Mouse (Mus musculus) embryonic facial prominence, embryonic 10.5 days (tissue): ENCODE measurements around the gene Emc6. TPM values are rescaled to one million over a fixed set of nuclear protein-coding genes. Genes with fewer than 3 reads are reported as not detected.

Experiments
- DNase-seq: peaks from one replicate; pipeline ENCODE4 v3.0.0-alpha.2; 2017; ENCODE audit warnings: low spot score
- H3K27ac ChIP-seq: fragments of 300-500 bp; sonication (generic); replicated peaks from 2 replicates; pipeline ENCODE4 v1.5.1; 2016; ENCODE audit warnings: mild to moderate bottlenecking
- H3K27me3 ChIP-seq: fragments of 300-500 bp; sonication (generic); replicated peaks from 2 replicates; pipeline ENCODE4 v1.6.1; 2016; ENCODE audit warnings: low read depth, mild to moderate bottlenecking; ENCODE audit not compliant: poor library complexity, severe bottlenecking
- H3K36me3 ChIP-seq: fragments of 300-500 bp; sonication (generic); replicated peaks from 2 replicates; pipeline ENCODE4 v1.6.1; 2016; ENCODE audit warnings: mild to moderate bottlenecking, moderate library complexity
- H3K4me1 ChIP-seq: fragments of 300-500 bp; sonication (generic); 2 replicates; pipeline ENCODE4 v1.6.1; 2016
- H3K4me3 ChIP-seq: fragments of 300-500 bp; sonication (generic); 2 replicates; pipeline ENCODE4 v1.5.1; 2016; ENCODE audit warnings: mild to moderate bottlenecking, moderate library complexity
- H3K9me3 ChIP-seq: fragments of 300-500 bp; sonication (generic); 2 replicates; pipeline ENCODE4 v1.6.1; 2016; ENCODE audit warnings: mild to moderate bottlenecking
- WGBS: fragments of 180-500 bp; shearing (Covaris S2); methylation state at CpG from one replicate; pipeline ENCODE4 v1.1.7; 2016; 5-methylcytosine and 5-hydroxymethylcytosine counted together
- polyA plus RNA-seq: library from polyadenylated mRNA; unstranded; fragments of >200 nt; fragmentation: Nextera tagmentation; extraction: Ambion mirVana; gene quantifications from 2 replicates; pipeline ENCODE4 v1.2.1, GENCODE M21; 2016

Gene Emc6
- polyA plus RNA-seq, 1 experiment from 2014 or later = 123 TPM

DNA sequence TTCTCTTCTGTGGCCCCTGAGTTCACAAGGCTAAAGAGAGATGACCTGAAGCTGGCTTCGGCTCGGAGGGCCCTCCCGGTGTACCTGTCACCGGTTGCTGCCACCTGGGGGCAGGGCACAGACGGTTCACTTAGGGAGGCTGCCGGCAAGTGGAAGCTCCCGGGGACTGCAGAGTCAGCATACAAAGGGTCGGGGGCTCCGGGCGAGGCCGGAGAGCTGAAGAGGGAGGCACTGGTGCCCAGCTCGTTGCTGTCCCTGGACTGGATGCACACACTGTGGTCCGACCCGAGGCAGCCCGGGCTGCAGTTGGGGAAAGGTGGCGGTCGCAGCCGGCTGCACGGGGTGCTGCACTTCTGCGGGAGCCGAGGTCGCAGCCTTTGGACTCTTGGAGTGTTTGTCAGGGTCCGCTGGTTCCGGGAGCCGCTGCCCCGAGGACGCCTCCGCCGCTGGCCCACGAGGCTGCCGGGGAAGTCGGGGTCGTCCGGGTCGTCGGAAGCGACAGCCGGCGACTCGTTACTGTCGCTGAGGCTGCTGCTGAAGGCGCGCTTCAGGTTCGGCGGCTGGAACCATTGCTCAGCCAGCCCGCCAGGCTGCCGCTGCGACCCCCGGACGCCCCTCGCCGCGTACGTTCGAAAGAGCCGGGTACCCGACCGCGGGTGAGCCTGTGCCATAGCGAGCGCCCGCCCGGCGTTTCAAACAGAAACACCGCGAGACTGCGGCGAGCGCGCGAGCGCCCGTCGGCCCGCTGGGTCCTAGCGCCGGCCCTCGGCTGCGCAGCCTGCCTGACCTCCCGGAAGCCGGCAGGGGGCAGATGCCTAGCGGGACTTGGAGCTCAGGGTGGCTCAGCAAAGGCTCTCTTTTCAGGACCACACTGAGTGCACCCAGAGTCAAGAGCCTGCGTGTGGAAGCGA, 39.0 kb downstream of the Emc6 start, which contains the start of gene Haspin:
Haspin (minus strand) TSS at position 704 of the 911 bp plus-strand sequence.
- Histone ChIP-seq H3K4me1 (peaks cover 38% of the 10 kb centered on the region), H3K27me3 (no peaks in the 10 kb centered on the region), H3K27ac (peak within 1 kb of the TSS; percentile 92), H3K36me3 (peaks cover 41% of the 10 kb centered on the region), H3K4me3 (peak within 1 kb of the TSS; percentile 85), H3K9me3 (peaks cover 18% of the 10 kb centered on the region; the same call in 1 of the 2 replicates)
- peak; percentile 96 for DNase-seq
- under 1% methylated on average over 84 of the region's 84 CpGs for WGBS

DNA sequence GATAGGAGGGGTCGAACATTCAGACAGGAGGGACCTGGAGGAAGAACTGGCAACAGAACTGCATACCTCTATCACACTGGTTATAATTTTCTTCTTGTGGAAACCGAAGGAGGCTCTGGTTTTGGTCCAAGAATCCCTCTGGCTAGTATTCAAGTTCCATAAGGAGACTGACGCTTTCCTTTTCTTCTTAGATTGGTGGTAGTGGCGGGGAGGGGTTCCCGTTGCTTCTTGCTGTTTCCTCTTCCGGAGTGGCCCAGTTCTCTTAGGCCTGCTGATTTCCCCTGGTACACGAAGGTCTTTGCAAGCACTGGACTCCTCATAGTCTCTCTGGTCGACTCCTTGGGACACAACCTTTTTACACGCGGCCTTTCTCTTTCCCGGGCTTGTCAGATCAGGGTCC, 39.7 kb downstream of the Emc6 start:
- Histone ChIP-seq H3K27ac (peak overlapping the region; percentile 92; the same call in 1 of the 2 replicates), H3K4me3 (peak overlapping the region; percentile 85), H3K27me3 (no peaks in the 10 kb centered on the region), H3K36me3 (peaks cover 48% of the 10 kb centered on the region), H3K9me3 (peaks cover 24% of the 10 kb centered on the region; the same call in 1 of the 2 replicates), H3K4me1 (peaks cover 38% of the 10 kb centered on the region)
- WGBS = 49% methylated on average over 11 of the region's 11 CpGs
- DNase-seq = no peak

DNA sequence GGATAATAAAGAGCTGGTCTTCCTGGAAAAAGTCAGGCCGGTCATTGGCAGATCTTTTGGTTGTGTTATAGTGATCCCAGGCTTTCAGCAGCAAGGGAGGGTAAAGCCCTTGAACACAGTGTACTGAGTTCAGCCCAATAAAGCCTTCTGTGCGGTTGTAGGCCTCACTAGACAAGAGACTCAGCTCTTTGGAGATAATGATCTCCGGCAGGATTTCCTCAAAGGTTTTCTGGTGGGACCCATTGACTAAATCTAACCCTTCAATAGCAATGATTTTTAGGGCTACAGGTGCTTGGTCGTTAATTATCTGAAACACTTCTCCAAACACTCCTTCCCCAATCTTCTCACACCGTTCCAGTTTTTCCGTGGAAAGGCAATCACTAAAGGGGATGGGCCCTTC, 40.2 kb downstream of the Emc6 start:
- 93% methylated on average over 6 of the region's 6 CpGs for WGBS
- Histone ChIP-seq H3K36me3 (peaks cover 53% of the 10 kb centered on the region), H3K27ac (no peak overlapping the region), H3K27me3 (no peaks in the 10 kb centered on the region), H3K4me3 (peak overlapping the region; percentile 85), H3K9me3 (peaks cover 24% of the 10 kb centered on the region; the same call in 1 of the 2 replicates), H3K4me1 (peaks cover 38% of the 10 kb centered on the region)
- no peak for DNase-seq

DNA sequence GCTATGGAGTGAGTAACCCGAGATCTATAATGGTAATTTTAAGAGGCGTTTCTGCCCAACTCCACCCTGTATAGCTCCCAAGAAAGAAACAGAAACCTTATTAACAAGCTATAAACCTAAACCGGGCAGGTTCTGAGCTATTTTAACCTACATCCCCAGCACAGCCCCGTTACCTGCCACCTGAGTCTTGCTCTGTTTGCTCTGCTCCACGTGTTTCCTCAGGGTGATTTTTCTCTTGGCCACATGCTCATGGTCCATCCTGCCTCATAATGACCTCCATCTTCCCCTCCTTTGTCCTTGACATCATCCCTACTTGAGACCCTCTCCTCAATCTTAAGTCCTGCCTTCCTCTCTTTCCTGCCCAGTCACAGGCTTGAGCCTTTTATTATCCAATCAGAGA, 42.6 kb downstream of the Emc6 start:
- Histone ChIP-seq H3K9me3 (peaks cover 24% of the 10 kb centered on the region; the same call in 1 of the 2 replicates), H3K4me3 (peak overlapping the region; percentile 85)

DNA sequence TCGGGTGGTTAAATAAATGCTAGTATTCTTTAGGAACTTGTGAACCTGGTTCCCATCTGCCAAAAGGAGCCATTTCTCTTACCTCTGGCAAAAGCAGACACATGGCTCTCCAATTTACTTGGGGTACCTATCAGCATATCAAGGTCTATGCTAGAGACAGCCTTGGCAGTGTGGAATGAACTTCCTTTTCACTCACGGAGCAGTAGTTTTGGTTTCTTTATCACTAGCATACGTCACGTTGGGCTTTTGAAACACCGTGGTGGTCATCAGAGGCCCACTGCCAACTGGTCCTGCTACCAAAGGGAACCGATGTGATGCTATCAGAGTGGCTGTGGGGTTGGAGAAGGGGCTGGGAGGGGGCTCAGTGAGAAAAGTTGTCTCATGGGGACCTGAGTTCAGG, 43.8 kb downstream of the Emc6 start:
- Histone ChIP-seq H3K36me3 (peaks cover 89% of the 10 kb centered on the region), H3K4me1 (peaks cover 33% of the 10 kb centered on the region), H3K27me3 (no peaks in the 10 kb centered on the region), H3K9me3 (peaks cover 24% of the 10 kb centered on the region; the same call in 1 of the 2 replicates), H3K4me3 (no peak overlapping the region), H3K27ac (no peak overlapping the region)
- DNase-seq = no peak
- WGBS = 97% methylated on average over 6 of the region's 6 CpGs

More for the DNA sequence above, 42.6 kb downstream of the Emc6 start:
- Histone ChIP-seq H3K27ac (no peak overlapping the region), H3K4me1 (peaks cover 38% of the 10 kb centered on the region), H3K27me3 (no peaks in the 10 kb centered on the region), H3K36me3 (peaks cover 77% of the 10 kb centered on the region)
- WGBS = 94% methylated on average over 5 of the region's 5 CpGs
- no peak for DNase-seq

DNA sequence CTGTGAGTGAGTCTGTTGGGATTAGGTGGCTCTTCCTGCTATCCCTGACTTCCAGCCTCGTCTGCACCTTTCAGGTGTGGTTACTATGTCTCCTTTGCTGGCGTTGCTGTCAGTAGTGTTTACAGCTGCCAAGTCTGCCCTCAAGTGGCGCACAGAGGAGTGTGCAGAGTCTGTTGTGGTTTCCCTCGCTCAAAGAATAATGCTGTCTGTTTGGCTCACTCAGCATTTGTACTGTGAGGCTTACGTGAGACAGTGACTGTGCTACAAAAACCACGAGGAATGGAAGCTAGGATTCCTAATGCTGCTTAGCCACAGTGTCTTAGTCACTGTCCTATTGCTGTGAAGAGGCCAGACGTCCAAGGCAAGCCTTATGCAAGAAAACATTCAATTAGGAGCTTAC, 45.8 kb downstream of the Emc6 start:
- peaks cover 16% of the 10 kb centered on the region for H3K4me1 ChIP-seq
- no peak for DNase-seq
- H3K9me3 ChIP-seq = peaks cover 20% of the 10 kb centered on the region; the same call in 1 of the 2 replicates
- H3K27ac ChIP-seq = no peak overlapping the region
- no peak overlapping the region for H3K4me3 ChIP-seq
- H3K36me3 ChIP-seq = peaks cover 99% of the 10 kb centered on the region
- no peaks in the 10 kb centered on the region for H3K27me3 ChIP-seq
- WGBS = 87% methylated on average over 7 of the region's 7 CpGs

DNA sequence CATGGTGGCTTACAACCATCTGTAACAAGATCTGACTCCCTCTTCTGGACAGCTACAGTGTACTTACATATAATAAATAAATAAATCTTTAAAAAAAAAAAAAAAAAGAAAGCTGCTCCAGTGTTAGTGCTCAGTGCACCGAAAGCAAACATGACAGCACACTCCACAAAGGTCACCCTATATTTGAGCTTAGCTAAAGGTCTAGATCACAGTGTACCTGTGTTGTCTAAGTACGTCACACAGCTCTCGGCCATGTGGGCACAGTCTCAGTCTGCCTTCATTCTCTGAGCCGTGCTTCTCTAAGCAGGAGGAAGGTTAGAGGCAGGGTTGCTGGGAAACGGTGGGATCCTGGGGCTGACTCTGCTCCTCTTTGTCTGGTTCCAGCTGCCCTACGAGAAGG, 50.3 kb downstream of the Emc6 start:
- Histone ChIP-seq H3K4me3 (no peak overlapping the region), H3K9me3 (no peaks in the 10 kb centered on the region), H3K4me1 (no peaks in the 10 kb centered on the region), H3K27ac (no peak overlapping the region), H3K27me3 (no peaks in the 10 kb centered on the region), H3K36me3 (peaks cover 86% of the 10 kb centered on the region)
- 95% methylated on average over 6 of the region's 6 CpGs for WGBS
- DNase-seq = no peak

Other genes starting within 250 kb of the Emc6 start
- 1.3 and 1.4 TPM in 2 replicates for gene Atp2a3, start 215.9 kb downstream of the Emc6 start, polyA plus RNA-seq
- 0.79 and 1.0 TPM in 2 replicates for gene P2rx1, start 177.9 kb downstream of the Emc6 start, polyA plus RNA-seq
- 5.6 and 6.9 TPM in 2 replicates for gene Camkk1, start 158.0 kb downstream of the Emc6 start, polyA plus RNA-seq
- gene Ncbp3, start 129.3 kb downstream of the Emc6 start, polyA plus RNA-seq = 13.7 and 13.8 TPM in 2 replicates
- gene Itgae, start 86.5 kb downstream of the Emc6 start, polyA plus RNA-seq = 0.45 and 0.52 TPM in 2 replicates
- 25.0 and 26.3 TPM in 2 replicates for gene Haspin, start 38.7 kb downstream of the Emc6 start, polyA plus RNA-seq
- 0.10 and 0.18 TPM in 2 replicates for gene P2rx5, start 16.6 kb downstream of the Emc6 start, polyA plus RNA-seq
- gene Tax1bp3, start within 50 bp of the Emc6 start, polyA plus RNA-seq = 189 and 206 TPM in 2 replicates
- gene Ctns, start 22.0 kb upstream of the Emc6 start, polyA plus RNA-seq = 17.4 and 18.4 TPM in 2 replicates
- 0.49 and 0.86 TPM in 2 replicates for gene Shpk, start 22.4 kb upstream of the Emc6 start, polyA plus RNA-seq
- 0.10 TPM in 1 of 2 replicates, not detected in the other for gene Trpv1, start 57.3 kb upstream of the Emc6 start, polyA plus RNA-seq
- 0.04 TPM in 1 of 2 replicates, not detected in the other for gene Trpv3, start 90.4 kb upstream of the Emc6 start, polyA plus RNA-seq
- 0.10 and 0.39 TPM in 2 replicates for gene Aspa, start 152.6 kb upstream of the Emc6 start, polyA plus RNA-seq
- gene Gm49340, start 152.7 kb upstream of the Emc6 start, polyA plus RNA-seq = not detected in 2 replicates
- not detected in 2 replicates for gene Spata22, start 152.7 kb upstream of the Emc6 start, polyA plus RNA-seq
- gene Olfr20, start 173.7 kb upstream of the Emc6 start, polyA plus RNA-seq = not detected in 2 replicates
- gene Olfr376, start 194.2 kb upstream of the Emc6 start, polyA plus RNA-seq = not detected in 2 replicates
- gene Olfr1, start 222.6 kb upstream of the Emc6 start, polyA plus RNA-seq = not detected in 2 replicates